Mouse (Mus musculus): ENCODE measurements around the gene Otulinl. TPM values are rescaled to one million over a fixed set of nuclear protein-coding genes. Genes with fewer than 3 reads are reported as not detected.

Otulinl gene
- polyA plus RNA-seq (2012; rRNA removed; ENCODE audit: low replicate concordance) = 1.1 and 2.8 TPM in 2 replicates

DNA sequence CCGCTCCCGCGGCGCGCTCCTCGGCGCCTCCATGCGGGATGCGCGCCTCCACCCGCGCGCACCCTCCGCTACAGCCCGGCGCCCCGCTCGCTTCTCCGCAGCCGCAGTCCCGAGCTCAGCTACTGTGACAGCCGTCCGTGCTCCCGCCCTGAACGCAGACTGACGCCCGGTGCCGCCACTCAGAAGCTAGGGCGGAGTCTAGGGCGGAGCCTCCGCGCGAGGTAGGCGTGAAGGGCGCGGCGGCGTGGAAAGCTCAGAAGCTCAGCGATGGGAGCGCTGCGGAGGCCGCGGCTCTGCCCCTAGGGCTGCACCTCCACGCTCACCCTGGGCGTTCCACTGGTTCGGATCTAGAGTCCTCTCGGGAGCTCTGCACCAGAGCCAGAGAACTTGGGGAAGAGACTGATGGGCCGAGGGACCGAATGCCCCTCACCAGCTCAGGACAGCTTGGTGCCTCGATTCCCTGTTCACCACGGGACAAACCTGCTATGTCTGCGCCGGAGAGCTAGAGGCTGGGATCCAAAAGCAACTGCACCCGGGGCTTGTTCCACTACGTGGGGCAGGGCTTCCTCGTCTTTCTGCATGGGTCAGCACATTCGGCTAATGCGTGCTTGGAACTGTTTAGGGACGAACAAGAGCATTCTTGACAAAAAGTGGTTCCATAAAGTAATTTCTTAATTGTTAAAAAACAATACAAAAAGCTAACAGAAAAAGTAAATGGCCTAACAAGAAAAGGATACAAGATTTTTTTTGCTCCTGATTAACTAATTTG is at the start of gene Otulinl:
Gene Otulinl, minus strand, starts transcription at position 161 of the 769 bp plus-strand sequence.

DNA sequence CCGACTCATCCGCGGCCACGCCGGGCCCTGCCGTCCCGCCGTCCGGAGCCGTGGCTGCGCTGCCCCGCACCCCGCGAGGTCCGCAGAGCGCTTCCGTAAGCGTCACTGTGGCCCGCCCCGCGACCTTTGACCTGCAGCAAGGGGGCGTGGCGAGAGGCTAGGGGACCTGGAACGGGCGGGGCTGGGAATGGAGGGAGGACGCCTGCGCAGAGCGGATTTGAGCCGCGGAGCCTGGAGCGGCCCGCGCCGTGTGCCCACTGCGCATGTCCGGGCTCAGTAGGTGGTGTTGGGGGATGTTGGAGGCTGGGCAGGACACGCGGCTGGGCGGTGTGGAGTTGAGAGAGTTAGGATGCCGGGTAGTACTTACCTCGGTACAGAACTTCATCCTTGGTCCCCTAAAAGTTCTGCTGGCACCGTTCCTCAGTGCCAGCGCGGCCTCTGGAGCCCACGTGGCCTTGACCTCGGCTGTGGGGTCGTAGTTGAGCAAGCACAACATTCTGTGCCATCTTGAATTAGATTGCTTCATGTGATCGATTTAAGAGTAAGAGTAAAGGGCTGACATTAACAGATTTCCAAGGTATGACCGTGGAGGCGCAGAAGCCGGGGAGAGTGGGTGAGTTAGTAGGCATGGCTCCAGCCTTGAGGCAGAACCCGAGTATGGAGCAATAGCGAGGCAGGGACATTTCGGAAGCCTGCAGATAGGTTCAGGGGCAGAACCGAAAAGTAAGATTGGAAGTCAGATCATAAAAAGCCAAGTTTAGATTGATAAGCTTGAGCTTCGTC is 50.6 kb downstream of the Otulinl start, which contains the start of gene Otulin:
Gene Otulin, minus strand, starts transcription at position 93 of the 783 bp plus-strand sequence.

Other genes starting within 250 kb of the Otulinl start
- gene Ank, start 214.9 kb downstream of the Otulinl start, polyA plus RNA-seq (2012; rRNA removed; ENCODE audit: low replicate concordance) = 25.8 and 84.9 TPM in 2 replicates
- gene Otulin, start 50.9 kb downstream of the Otulinl start, polyA plus RNA-seq (2012; rRNA removed; ENCODE audit: low replicate concordance) = 14.2 and 16.7 TPM in 2 replicates

Data from duodenum, adult 2 months (tissue).